Mouse (Mus musculus): ENCODE results near the gene Hes5.

Hes5 gene

GRCm38 (mm10) chr4:154942632-154943322 lies 17.9 kb upstream of the Hes5 start:
- no peak for DNase-seq (ENCODE audit: low spot score)

GRCm38 (mm10) chr4:154943323-154944039 lies 17.2 kb upstream of the Hes5 start:
- DNase-seq (ENCODE audit: low spot score), result no peak

GRCm38 (mm10) chr4:154944121-154944590 lies 16.6 kb upstream of the Hes5 start:
- peak; percentile 73 for DNase-seq (ENCODE audit: low spot score)

- no peak for DNase-seq (ENCODE audit: low spot score)
These were observed 14.4 kb upstream of the Hes5 start for GRCm38 (mm10) chr4:154946319-154946718.

GRCm38 (mm10) chr4:154948066-154948939 lies 12.4 kb upstream of the Hes5 start:
- DNase-seq (ENCODE audit: low spot score), result no peak

GRCm38 (mm10) chr4:154948940-154949588 lies 11.7 kb upstream of the Hes5 start:
- no peak for DNase-seq (ENCODE audit: low spot score)

- no peak for DNase-seq (ENCODE audit: low spot score)
These were observed 11.1 kb upstream of the Hes5 start for GRCm38 (mm10) chr4:154949589-154949982.

- DNase-seq (ENCODE audit: low spot score), result no peak
These were observed 8.1 kb upstream of the Hes5 start for GRCm38 (mm10) chr4:154952461-154953241.

GRCm38 (mm10) chr4:154956604-154957003 lies 4.1 kb upstream of the Hes5 start:
- DNase-seq (ENCODE audit: low spot score), result no peak

GRCm38 (mm10) chr4:154957289-154957993 lies 3.3 kb upstream of the Hes5 start:
- no peak for DNase-seq (ENCODE audit: low spot score)

GRCm38 (mm10) chr4:154958171-154958570 lies 2.6 kb upstream of the Hes5 start:
- no peak for DNase-seq (ENCODE audit: low spot score)

GRCm38 (mm10) chr4:154958621-154959020 lies 2.1 kb upstream of the Hes5 start:
- DNase-seq (ENCODE audit: low spot score), result no peak

- DNase-seq (ENCODE audit: low spot score), result no peak
These were observed 568 bp upstream of the Hes5 start for GRCm38 (mm10) chr4:154960021-154960689.

GRCm38 (mm10) chr4:154961226-154961738 lies 559 bp downstream of the Hes5 start:
- no peak for DNase-seq (ENCODE audit: low spot score)

GRCm38 (mm10) chr4:154961911-154962310 lies 1.2 kb downstream of the Hes5 start:
- no peak for DNase-seq (ENCODE audit: low spot score)

- DNase-seq (ENCODE audit: low spot score), result no peak
These were observed 2.0 kb downstream of the Hes5 start for GRCm38 (mm10) chr4:154962683-154963082.

- DNase-seq (ENCODE audit: low spot score), result no peak
These were observed 2.6 kb downstream of the Hes5 start for GRCm38 (mm10) chr4:154963190-154963836.

GRCm38 (mm10) chr4:154963901-154964580 lies 3.3 kb downstream of the Hes5 start, which contains the start of gene Pank4:
Gene Pank4, plus strand, starts transcription at chr4:154964123.
- peak; percentile 83 for DNase-seq (ENCODE audit: low spot score)

All from layer of hippocampus, adult 9-10 months (tissue).